In the genomic region with DNA sequence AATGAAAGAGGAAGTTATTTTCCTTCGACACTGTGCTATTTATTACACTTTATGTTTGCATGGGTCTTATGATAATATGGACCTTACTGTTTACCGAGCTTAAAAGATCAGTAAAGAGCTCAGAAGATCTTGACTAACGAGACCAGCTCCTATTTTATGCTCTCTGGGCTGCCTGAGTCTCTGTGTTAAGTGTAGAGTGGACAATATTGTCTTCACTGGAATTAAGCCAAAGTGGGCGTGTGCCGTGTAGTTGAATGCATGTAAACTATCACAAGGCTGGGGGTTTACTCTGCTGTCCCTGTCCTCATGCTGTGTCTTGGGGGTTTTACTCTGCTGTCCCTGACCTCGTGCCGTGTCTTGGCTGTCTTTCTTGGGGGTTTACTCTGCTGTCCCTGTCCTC, we compare ENCODE assay signal across 27 mouse cellular contexts.
A peak's percentile ranks its signal among the peaks of the same experiment; 100 is the strongest.
DNase-seq lines count a peak whose midpoint lies in the region; ATAC-seq and TF ChIP-seq lines count a peak whose summit lies in the region.
"Had no signal": no experiment of that assay in that cellular context is flagged by ENCODE, and none has a peak within 500 bp of the region (broad histone marks: within the 10 kb centered on the region; RNA-seq: fewer than 3 reads in every experiment).

No protein-coding gene starts in this region.

- no peaks in the 10 kb centered on the region for H3K36me3 ChIP-seq in intestine, embryonic 16.5 days (ENCODE audit: control insufficient read depth, insufficient read depth, low read length)
- H3K36me3 ChIP-seq: embryonic facial prominence, embryonic 10.5 days; embryonic facial prominence, embryonic 15.5 days; hindbrain, embryonic 15.5 days; limb, embryonic 13.5 days; midbrain, embryonic 13.5 days; stomach, embryonic 15.5 days had no signal

- H3K27ac ChIP-seq in intestine, embryonic 16.5 days (ENCODE audit: low read length), result no peak overlapping the region
- H3K27ac ChIP-seq: embryonic facial prominence, embryonic 10.5 days; embryonic facial prominence, embryonic 15.5 days; forebrain, embryonic 13.5 days; hindbrain, embryonic 15.5 days; left cerebral cortex, adult 2 months; limb, embryonic 13.5 days; midbrain, embryonic 13.5 days; stomach, embryonic 15.5 days had no signal

- TF ChIP-seq POLR2A in lung, adult 2 months (IDR thresholded peaks at IDR 0.05; ENCODE audit: borderline replicate concordance, extremely low read depth, low read depth, low read length), result no peak

- DNase-seq in lung, postnatal 10 days, result peak; percentile 29
- DNase-seq in lung, adult 2 months, result no peak
- no peak for DNase-seq in gastrocnemius, postnatal 25 days
- no peak for DNase-seq in B cell, adult 2 months
- DNase-seq: adrenal gland, postnatal 14 days; cerebellum, adult 11-12 months; gastrocnemius, postnatal 10 days; heart, adult 11 months; kidney, adult 11 months; kidney, postnatal 14 days; retina, postnatal 1 day; right cerebral cortex, postnatal 14 days had no signal

- no peak overlapping the region for H3K4me3 ChIP-seq in lung, adult 2 months (replicated peaks; ENCODE audit: extremely low read depth, low read depth, low read length)
- H3K4me3 ChIP-seq in intestine, embryonic 16.5 days (ENCODE audit: low read length), result no peak overlapping the region
- H3K4me3 ChIP-seq: embryonic facial prominence, embryonic 10.5 days; embryonic facial prominence, embryonic 15.5 days; forebrain, embryonic 13.5 days; hindbrain, embryonic 15.5 days; left cerebral cortex, adult 2 months; limb, embryonic 13.5 days; midbrain, embryonic 13.5 days; stomach, embryonic 15.5 days had no signal

- H3K9ac ChIP-seq in intestine, embryonic 16.5 days (ENCODE audit: low read depth, low read length), result no peak overlapping the region
- H3K9ac ChIP-seq: embryonic facial prominence, embryonic 15.5 days; forebrain, embryonic 13.5 days; hindbrain, embryonic 15.5 days; limb, embryonic 13.5 days; midbrain, embryonic 13.5 days; stomach, embryonic 15.5 days had no signal

- WGBS in lung, adult 2 months, result 54% methylated on average over 7 of the region's 7 CpGs
- 46% methylated on average over 7 of the region's 7 CpGs for WGBS in intestine, embryonic 16.5 days

- 0 out of 2 replicates have a peak, but pooled peaks have one; percentile 24 for ATAC-seq in common myeloid progenitor, adult 5-6 weeks (replicated peaks; ENCODE audit: low read depth, poor library complexity, severe bottlenecking)
- peak; percentile 56 for ATAC-seq in intestine, embryonic 16.5 days
- ATAC-seq: forebrain, embryonic 13.5 days; lung, postnatal 0 days; midbrain, embryonic 13.5 days; Patski had no signal

- H3K9me3 ChIP-seq in intestine, embryonic 16.5 days (ENCODE audit: control insufficient read depth, low read length), result no peaks in the 10 kb centered on the region
- H3K9me3 ChIP-seq: embryonic facial prominence, embryonic 10.5 days; embryonic facial prominence, embryonic 15.5 days; forebrain, embryonic 13.5 days; hindbrain, embryonic 15.5 days; limb, embryonic 13.5 days; midbrain, embryonic 13.5 days; stomach, embryonic 15.5 days had no signal

- H3K4me2 ChIP-seq in intestine, embryonic 16.5 days (ENCODE audit: low read depth, low read length), result no peak overlapping the region
- H3K4me2 ChIP-seq: embryonic facial prominence, embryonic 15.5 days; forebrain, embryonic 13.5 days; heart, embryonic 11.5 days; hindbrain, embryonic 15.5 days; limb, embryonic 13.5 days; liver, embryonic 11.5 days; midbrain, embryonic 13.5 days; stomach, embryonic 15.5 days had no signal

- no peaks in the 10 kb centered on the region for H3K27me3 ChIP-seq in intestine, embryonic 16.5 days (replicated peaks; ENCODE audit: control insufficient read depth, insufficient read depth, low read length)
- H3K27me3 ChIP-seq: CH12.LX; embryonic facial prominence, embryonic 15.5 days; forebrain, embryonic 13.5 days; hindbrain, embryonic 15.5 days; limb, embryonic 13.5 days; midbrain, embryonic 13.5 days; stomach, embryonic 15.5 days had no signal

- no peak for TF ChIP-seq CTCF in lung, adult 2 months (IDR thresholded peaks at IDR 0.05; ENCODE audit: insufficient read depth, low read length)

- H3K4me1 ChIP-seq in lung, adult 2 months (ENCODE audit: control insufficient read depth, insufficient read depth, low read length), result no peaks in the 10 kb centered on the region
- peaks cover 3% of the 10 kb centered on the region; the same call in 1 of the 2 replicates for H3K4me1 ChIP-seq in intestine, embryonic 16.5 days (ENCODE audit: control insufficient read depth, insufficient read depth, low read length)
- H3K4me1 ChIP-seq: embryonic facial prominence, embryonic 10.5 days; embryonic facial prominence, embryonic 15.5 days; forebrain, embryonic 13.5 days; hindbrain, embryonic 15.5 days; limb, embryonic 13.5 days; midbrain, embryonic 13.5 days; stomach, embryonic 15.5 days had no signal
